Mouse (Mus musculus): Measurements from ENCODE around the gene Foxk1. TPM values are rescaled to one million over a fixed set of nuclear protein-coding genes. Genes with fewer than 3 reads are reported as not detected.

The Foxk1 gene
- polyA plus RNA-seq, 2 experiments: 6.0 to 18.6 TPM

- WGBS: 61% methylated on average over 13 of the region's 13 CpGs
- H3K4me2 ChIP-seq (replicated peaks; ENCODE audit: low read depth, low read length, severe bottlenecking): no peak overlapping the region
- H3K9ac ChIP-seq (ENCODE audit: low read depth, low read length, severe bottlenecking): peak overlapping the region; percentile 36
- H3K27me3 ChIP-seq (ENCODE audit: control insufficient read depth, insufficient read depth, low read length): no peaks in the 10 kb centered on the region
- H3K4me1 ChIP-seq (ENCODE audit: control insufficient read depth, insufficient read depth, low read length): peaks cover 10% of the 10 kb centered on the region; the same call in 1 of the 2 replicates
- peaks cover 27% of the 10 kb centered on the region for H3K36me3 ChIP-seq (ENCODE audit: control insufficient read depth, insufficient read depth, low read length)
- ATAC-seq (ENCODE audit: low FRiP score, low read depth) (no peak), DNase-seq (ENCODE audit: low spot score) (peak; percentile 42)
- H3K4me3 ChIP-seq (replicated peaks; ENCODE audit: low read length): no peak overlapping the region
- H3K9me3 ChIP-seq (ENCODE audit: control insufficient read depth, low read length): no peaks in the 10 kb centered on the region
- no peak for TF ChIP-seq POLR2A (IDR thresholded peaks at IDR 0.05; ENCODE audit: borderline replicate concordance, extremely low read depth, insufficient read depth, insufficient read length)
- peak overlapping the region; percentile 75 for H3K27ac ChIP-seq (replicated peaks; ENCODE audit: low read depth, low read length)
Measured at GRCm38 (mm10) chr5:142424627-142425349, 23.5 kb downstream of the Foxk1 start.

DNA sequence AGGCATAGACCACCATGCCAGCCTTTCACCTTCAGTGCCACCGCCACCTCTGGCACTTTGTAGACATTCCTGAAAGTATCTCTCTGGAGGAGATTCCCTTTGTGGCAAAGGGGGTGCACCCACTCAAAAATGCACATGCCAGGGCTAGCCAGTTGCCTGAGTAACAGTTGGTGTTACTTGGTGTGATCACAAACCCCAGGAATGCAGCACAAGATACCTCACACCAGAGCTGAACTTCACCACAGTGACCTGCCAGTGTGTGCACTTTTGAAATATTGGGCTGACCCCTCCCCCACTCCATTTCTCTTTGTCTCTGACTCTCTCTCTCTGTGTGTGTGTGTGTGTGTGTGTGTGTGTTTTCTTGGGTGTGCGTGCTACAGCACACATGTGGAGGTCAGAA is 25.2 kb downstream of the Foxk1 start:
- H3K4me3 ChIP-seq (replicated peaks; ENCODE audit: low read length): no peak overlapping the region
- no peak overlapping the region for H3K9ac ChIP-seq (ENCODE audit: low read depth, low read length, severe bottlenecking)
- TF ChIP-seq POLR2A (IDR thresholded peaks at IDR 0.05; ENCODE audit: borderline replicate concordance, extremely low read depth, insufficient read depth, insufficient read length): no peak
- H3K4me1 ChIP-seq (ENCODE audit: control insufficient read depth, insufficient read depth, low read length): peaks cover 10% of the 10 kb centered on the region; the same call in 1 of the 2 replicates
- H3K36me3 ChIP-seq (ENCODE audit: control insufficient read depth, insufficient read depth, low read length): peaks cover 22% of the 10 kb centered on the region
- H3K27me3 ChIP-seq (ENCODE audit: control insufficient read depth, insufficient read depth, low read length): no peaks in the 10 kb centered on the region
- no peaks in the 10 kb centered on the region for H3K9me3 ChIP-seq (ENCODE audit: control insufficient read depth, low read length)
- no peak overlapping the region for H3K4me2 ChIP-seq (replicated peaks; ENCODE audit: low read depth, low read length, severe bottlenecking)
- DNase-seq (ENCODE audit: low spot score): no peak
- no peak for ATAC-seq (ENCODE audit: low FRiP score, low read depth)
- no peak overlapping the region for H3K27ac ChIP-seq (replicated peaks; ENCODE audit: low read depth, low read length)
- 80% methylated on average over 2 of the region's 2 CpGs for WGBS

DNA sequence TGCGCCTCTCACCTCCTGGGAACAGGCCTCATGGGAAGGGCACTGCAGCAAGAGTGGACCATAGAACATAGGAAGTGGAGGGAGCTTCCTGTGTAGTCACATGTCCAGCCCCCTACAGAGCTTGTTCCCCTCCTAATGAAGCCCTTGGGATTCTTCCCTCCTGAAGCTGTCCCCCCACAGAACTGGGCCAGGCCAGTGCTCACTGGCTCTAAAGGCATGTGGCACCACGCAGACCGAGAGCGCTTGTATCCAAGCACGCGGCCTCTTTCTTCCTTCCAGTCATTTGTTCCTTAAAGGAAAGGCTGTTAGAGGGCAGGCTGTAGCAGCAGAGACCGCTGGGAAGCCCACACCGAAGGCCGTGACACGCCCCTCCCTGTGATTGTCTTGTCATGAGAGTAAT is 26.6 kb downstream of the Foxk1 start:
- Histone ChIP-seq H3K27ac (replicated peaks; ENCODE audit: low read depth, low read length) (no peak overlapping the region), H3K27me3 (ENCODE audit: control insufficient read depth, insufficient read depth, low read length) (no peaks in the 10 kb centered on the region), H3K9me3 (ENCODE audit: control insufficient read depth, low read length) (no peaks in the 10 kb centered on the region), H3K4me3 (replicated peaks; ENCODE audit: low read length) (no peak overlapping the region), H3K36me3 (ENCODE audit: control insufficient read depth, insufficient read depth, low read length) (peaks cover 13% of the 10 kb centered on the region; the same call in 1 of the 2 replicates), H3K4me1 (ENCODE audit: control insufficient read depth, insufficient read depth, low read length) (peaks cover 10% of the 10 kb centered on the region; the same call in 1 of the 2 replicates), H3K9ac (ENCODE audit: low read depth, low read length, severe bottlenecking) (no peak overlapping the region), H3K4me2 (replicated peaks; ENCODE audit: low read depth, low read length, severe bottlenecking) (no peak overlapping the region)
- no peak for TF ChIP-seq POLR2A (IDR thresholded peaks at IDR 0.05; ENCODE audit: borderline replicate concordance, extremely low read depth, insufficient read depth, insufficient read length)
- no peak for DNase-seq (ENCODE audit: low spot score)
- ATAC-seq (ENCODE audit: low FRiP score, low read depth): no peak
- 68% methylated on average over 10 of the region's 10 CpGs for WGBS

DNA sequence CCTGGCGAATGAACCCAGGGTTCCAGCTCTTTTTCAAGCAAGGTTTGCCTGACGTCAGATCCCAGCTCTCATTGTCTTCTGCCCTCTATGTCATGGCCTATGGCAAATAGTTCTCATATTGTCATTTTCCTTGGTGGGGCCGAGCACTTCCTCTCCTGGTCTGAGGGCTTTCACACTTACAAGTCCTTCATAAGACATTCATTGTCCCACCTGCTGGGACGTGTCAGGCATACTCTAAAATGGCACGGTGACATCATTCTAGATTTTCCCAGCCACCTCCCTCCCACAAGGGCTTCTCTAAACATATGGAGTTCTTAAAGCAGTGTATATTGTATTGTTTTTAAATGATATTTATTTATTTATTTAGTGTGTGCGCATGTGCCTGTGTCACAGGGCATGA is 27.4 kb downstream of the Foxk1 start:
- Histone ChIP-seq H3K36me3 (ENCODE audit: control insufficient read depth, insufficient read depth, low read length) (peaks cover 10% of the 10 kb centered on the region; the same call in 1 of the 2 replicates), H3K27ac (replicated peaks; ENCODE audit: low read depth, low read length) (no peak overlapping the region), H3K9me3 (ENCODE audit: control insufficient read depth, low read length) (no peaks in the 10 kb centered on the region), H3K4me3 (replicated peaks; ENCODE audit: low read length) (no peak overlapping the region), H3K4me2 (replicated peaks; ENCODE audit: low read depth, low read length, severe bottlenecking) (no peak overlapping the region), H3K27me3 (ENCODE audit: control insufficient read depth, insufficient read depth, low read length) (no peaks in the 10 kb centered on the region), H3K9ac (ENCODE audit: low read depth, low read length, severe bottlenecking) (no peak overlapping the region), H3K4me1 (ENCODE audit: control insufficient read depth, insufficient read depth, low read length) (peaks cover 10% of the 10 kb centered on the region; the same call in 1 of the 2 replicates)
- no peak for ATAC-seq (ENCODE audit: low FRiP score, low read depth)
- TF ChIP-seq POLR2A (IDR thresholded peaks at IDR 0.05; ENCODE audit: borderline replicate concordance, extremely low read depth, insufficient read depth, insufficient read length): no peak
- DNase-seq (ENCODE audit: low spot score): no peak
- WGBS: 81% methylated on average over 6 of the region's 6 CpGs

- H3K4me1 ChIP-seq (ENCODE audit: control insufficient read depth, insufficient read depth, low read length): no peaks in the 10 kb centered on the region; the same call in 1 of the 2 replicates
- peaks cover 23% of the 10 kb centered on the region for H3K36me3 ChIP-seq (ENCODE audit: control insufficient read depth, insufficient read depth, low read length)
- H3K27me3 ChIP-seq (ENCODE audit: control insufficient read depth, insufficient read depth, low read length): no peaks in the 10 kb centered on the region
- no peak overlapping the region for H3K9ac ChIP-seq (ENCODE audit: low read depth, low read length, severe bottlenecking)
- peak overlapping the region; percentile 35; the same call in 1 of the 2 replicates for H3K27ac ChIP-seq (replicated peaks; ENCODE audit: low read depth, low read length)
- 0 out of 2 replicates have a peak, but pooled peaks have one; percentile 27 for ATAC-seq (ENCODE audit: low FRiP score, low read depth)
- 70% methylated on average over 12 of the region's 12 CpGs for WGBS
- H3K4me3 ChIP-seq (replicated peaks; ENCODE audit: low read length): no peak overlapping the region
- H3K4me2 ChIP-seq (replicated peaks; ENCODE audit: low read depth, low read length, severe bottlenecking): no peak overlapping the region
- TF ChIP-seq POLR2A (IDR thresholded peaks at IDR 0.05; ENCODE audit: borderline replicate concordance, extremely low read depth, insufficient read depth, insufficient read length): no peak
- H3K9me3 ChIP-seq (ENCODE audit: control insufficient read depth, low read length): no peaks in the 10 kb centered on the region
- peak; percentile 36 for DNase-seq (ENCODE audit: low spot score)
Measured at GRCm38 (mm10) chr5:142431029-142431428, 29.7 kb downstream of the Foxk1 start.
